Mouse (Mus musculus) midbrain, embryonic 16.5 days (tissue): ENCODE measurements at regions not wholly inside any gene's neighbourhood (a gene's known extent, or its start where the extent isn't known, plus 50 kb on each side); places are given as distances from the start of the nearest gene placed in this dataset.

Experiments
- ATAC-seq: fragments of 200-750 bp; cut with Nextera tagmentation; 2 replicates; pipeline ENCODE4 v1.8.0; 2017; ENCODE audit warnings: moderate TSS enrichment
- H3K27ac ChIP-seq: fragments of 300-500 bp; sonication (generic); 2 replicates; pipeline ENCODE4 v1.5.1; 2014; ENCODE audit warnings: mild to moderate bottlenecking, low read length, mixed read lengths
- H3K27me3 ChIP-seq: fragments of 300-500 bp; sonication (generic); 2 replicates; pipeline ENCODE4 v1.6.1; 2014; ENCODE audit warnings: low read depth, low read length, mixed read lengths; ENCODE audit not compliant: control insufficient read depth, insufficient read depth
- H3K36me3 ChIP-seq: fragments of 300-500 bp; sonication (generic); 2 replicates; pipeline ENCODE4 v1.6.1; 2014; ENCODE audit warnings: mild to moderate bottlenecking, low read length, moderate library complexity, mixed read lengths; ENCODE audit not compliant: control insufficient read depth, insufficient read depth
- H3K4me1 ChIP-seq: fragments of 300-500 bp; sonication (generic); 2 replicates; pipeline ENCODE4 v1.6.1; 2014; ENCODE audit warnings: mild to moderate bottlenecking, low read length, mixed read lengths; ENCODE audit not compliant: control insufficient read depth, insufficient read depth
- H3K4me2 ChIP-seq: fragments of 300-500 bp; sonication (generic); 2 replicates; pipeline ENCODE4 v1.6.1; 2014; ENCODE audit warnings: mild to moderate bottlenecking, low read length, mixed read lengths
- H3K4me3 ChIP-seq: fragments of 300-500 bp; sonication (generic); 2 replicates; pipeline ENCODE4 v1.5.1; 2014; ENCODE audit warnings: low read depth, mild to moderate bottlenecking, low read length, moderate library complexity, mixed read lengths
- H3K9ac ChIP-seq: fragments of 300-500 bp; sonication (generic); 2 replicates; pipeline ENCODE4 v1.6.1; 2014; ENCODE audit warnings: low read depth, low read length, mixed read lengths
- H3K9me3 ChIP-seq: fragments of 300-500 bp; sonication (generic); replicated peaks from 2 replicates; pipeline ENCODE4 v1.6.1; 2014; ENCODE audit warnings: mild to moderate bottlenecking, low read length, mixed read lengths; ENCODE audit not compliant: control insufficient read depth, poor library complexity, severe bottlenecking
- WGBS: fragments of 180-500 bp; shearing (Covaris S2); extraction: QIAGEN DNeasy Blood & Tissue Kit; methylation state at CpG from one replicate; pipeline ENCODE4 v1.1.7; 2014; 5-methylcytosine and 5-hydroxymethylcytosine counted together

DNA sequence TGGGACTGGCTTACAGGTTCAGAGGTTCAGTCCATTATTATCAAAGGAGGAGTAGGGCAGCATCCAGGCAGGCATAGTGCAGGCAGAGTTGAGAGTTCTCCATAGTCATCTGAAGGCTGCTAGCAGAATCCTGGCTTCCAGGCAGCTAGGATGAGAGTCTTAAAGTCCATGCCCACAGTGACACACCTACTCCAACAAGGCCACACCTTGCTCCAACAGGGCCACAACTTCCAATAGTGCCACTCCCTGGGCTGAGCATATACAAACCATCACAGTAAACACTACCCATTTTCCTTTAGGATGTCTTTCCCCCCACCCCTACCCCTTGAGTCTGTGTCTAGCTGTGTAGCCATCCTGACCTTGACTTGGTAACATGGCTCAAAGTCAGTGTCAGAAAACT lies 78.8 kb upstream of the Ppp1r12a start:
- ATAC-seq, result no peak

DNA sequence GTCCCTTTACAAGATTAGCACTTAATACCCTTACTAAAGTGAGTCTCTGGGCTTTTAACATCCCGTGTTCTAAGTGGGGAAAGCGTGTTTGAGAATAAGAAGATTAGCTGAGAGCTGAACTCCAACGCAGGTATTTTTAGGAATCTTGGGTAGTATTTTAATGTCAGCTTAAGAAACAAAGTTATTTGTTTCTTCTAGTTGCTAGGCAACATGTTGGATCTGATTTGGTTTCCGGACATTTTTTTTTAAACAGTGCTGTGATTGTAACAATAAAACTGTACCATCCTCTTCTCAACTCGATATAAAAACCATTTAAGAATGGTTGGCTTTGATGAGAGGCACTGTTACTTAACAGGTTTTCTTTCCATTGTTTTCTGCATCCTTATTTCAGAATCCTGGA lies 86.8 kb upstream of the Ppp1r12a start:
- Histone ChIP-seq H3K36me3 (no peaks in the 10 kb centered on the region), H3K4me2 (no peak overlapping the region), H3K4me1 (no peaks in the 10 kb centered on the region), H3K9me3 (no peaks in the 10 kb centered on the region), H3K27ac (no peak overlapping the region), H3K27me3 (no peaks in the 10 kb centered on the region), H3K4me3 (no peak overlapping the region), H3K9ac (no peak overlapping the region)
- 32% methylated on average over 5 of the region's 5 CpGs for WGBS
- no peak for ATAC-seq

More for the DNA sequence above, 78.8 kb upstream of the Ppp1r12a start:
- no peak overlapping the region for H3K4me3 ChIP-seq
- no peak overlapping the region for H3K9ac ChIP-seq
- H3K4me2 ChIP-seq, result no peak overlapping the region
- no peaks in the 10 kb centered on the region for H3K27me3 ChIP-seq
- no peaks in the 10 kb centered on the region for H3K9me3 ChIP-seq
- H3K27ac ChIP-seq, result no peak overlapping the region
- H3K36me3 ChIP-seq, result no peaks in the 10 kb centered on the region
- no peaks in the 10 kb centered on the region for H3K4me1 ChIP-seq

GRCm38 (mm10) chr10:108073828-108074227 lies 88.2 kb upstream of the Ppp1r12a start:
- no peak overlapping the region for H3K4me2 ChIP-seq
- no peaks in the 10 kb centered on the region for H3K27me3 ChIP-seq
- H3K27ac ChIP-seq, result no peak overlapping the region
- H3K4me3 ChIP-seq, result no peak overlapping the region
- no peaks in the 10 kb centered on the region for H3K36me3 ChIP-seq
- H3K9ac ChIP-seq, result no peak overlapping the region
- 86% methylated on average over 4 of the region's 4 CpGs for WGBS
- ATAC-seq, result no peak
- H3K4me1 ChIP-seq, result no peaks in the 10 kb centered on the region
- no peaks in the 10 kb centered on the region for H3K9me3 ChIP-seq

- Histone ChIP-seq H3K4me1 (no peaks in the 10 kb centered on the region), H3K4me2 (no peak overlapping the region), H3K27me3 (no peaks in the 10 kb centered on the region), H3K36me3 (no peaks in the 10 kb centered on the region), H3K9me3 (no peaks in the 10 kb centered on the region), H3K27ac (no peak overlapping the region), H3K9ac (no peak overlapping the region), H3K4me3 (no peak overlapping the region)
- ATAC-seq, result no peak
- 81% methylated on average over 1 of the region's 1 CpGs for WGBS
These were observed 89.8 kb upstream of the Ppp1r12a start for GRCm38 (mm10) chr10:108072211-108072610.

DNA sequence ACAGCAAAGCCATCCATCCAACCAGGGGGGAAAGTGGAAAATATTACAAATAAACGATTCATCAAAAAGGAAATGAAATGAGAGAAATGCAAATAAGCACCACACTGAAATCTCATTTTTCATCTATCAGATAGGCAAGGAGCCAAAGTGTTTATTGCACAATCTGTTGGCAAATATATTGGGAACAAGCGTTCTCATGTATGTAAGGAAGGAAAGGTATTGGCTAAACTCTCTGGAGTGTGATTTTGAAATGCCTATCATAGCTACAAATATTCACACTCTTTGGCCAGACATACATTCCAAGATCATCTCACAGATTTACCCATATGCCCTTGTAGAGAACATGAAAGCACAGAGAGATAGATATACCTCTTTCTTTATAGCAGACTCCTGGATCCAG lies 90.6 kb upstream of the Ppp1r12a start:
- Histone ChIP-seq H3K9ac (no peak overlapping the region), H3K4me3 (no peak overlapping the region), H3K4me2 (no peak overlapping the region), H3K27ac (no peak overlapping the region), H3K27me3 (no peaks in the 10 kb centered on the region), H3K9me3 (no peaks in the 10 kb centered on the region), H3K4me1 (no peaks in the 10 kb centered on the region), H3K36me3 (no peaks in the 10 kb centered on the region)
- 89% methylated on average over 2 of the region's 2 CpGs for WGBS
- no peak for ATAC-seq

GRCm38 (mm10) chr10:108067723-108068122 lies 94.3 kb upstream of the Ppp1r12a start:
- H3K4me3 ChIP-seq, result no peak overlapping the region
- H3K9ac ChIP-seq, result no peak overlapping the region
- ATAC-seq, result no peak
- H3K9me3 ChIP-seq, result no peaks in the 10 kb centered on the region
- no peaks in the 10 kb centered on the region for H3K27me3 ChIP-seq
- H3K4me2 ChIP-seq, result no peak overlapping the region
- WGBS, result 93% methylated on average over 10 of the region's 10 CpGs
- H3K4me1 ChIP-seq, result no peaks in the 10 kb centered on the region
- no peaks in the 10 kb centered on the region for H3K36me3 ChIP-seq
- H3K27ac ChIP-seq, result no peak overlapping the region

DNA sequence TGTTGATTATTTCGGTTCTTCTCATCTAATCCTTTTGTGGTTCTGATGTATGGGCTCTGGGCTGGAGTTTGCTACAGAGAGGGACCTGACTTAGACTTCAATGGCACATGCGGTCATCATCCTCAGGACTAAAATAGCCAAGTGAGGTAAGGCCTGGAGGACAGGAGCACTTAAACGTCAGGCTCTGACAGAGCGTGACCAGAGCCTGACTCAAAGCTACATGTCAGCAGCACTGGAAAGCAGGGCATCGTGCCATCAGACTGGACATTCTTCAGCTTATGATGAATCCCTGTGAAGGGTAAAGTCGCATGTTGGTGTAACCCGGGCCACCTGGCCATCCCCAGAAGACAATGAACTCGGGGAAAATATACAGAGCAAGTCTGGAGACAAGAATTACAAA lies 95.8 kb upstream of the Ppp1r12a start:
- ATAC-seq, result no peak
- 85% methylated on average over 8 of the region's 8 CpGs for WGBS
- H3K27ac ChIP-seq, result no peak overlapping the region
- no peak overlapping the region for H3K9ac ChIP-seq
- H3K4me1 ChIP-seq, result no peaks in the 10 kb centered on the region
- no peak overlapping the region for H3K4me2 ChIP-seq
- H3K9me3 ChIP-seq, result no peaks in the 10 kb centered on the region
- H3K27me3 ChIP-seq, result no peaks in the 10 kb centered on the region
- no peaks in the 10 kb centered on the region for H3K36me3 ChIP-seq
- no peak overlapping the region for H3K4me3 ChIP-seq

- WGBS, result 62% methylated on average over 7 of the region's 7 CpGs
- no peak overlapping the region for H3K9ac ChIP-seq
These were observed 100.1 kb upstream of the Ppp1r12a start for GRCm38 (mm10) chr10:108061813-108062435.

DNA sequence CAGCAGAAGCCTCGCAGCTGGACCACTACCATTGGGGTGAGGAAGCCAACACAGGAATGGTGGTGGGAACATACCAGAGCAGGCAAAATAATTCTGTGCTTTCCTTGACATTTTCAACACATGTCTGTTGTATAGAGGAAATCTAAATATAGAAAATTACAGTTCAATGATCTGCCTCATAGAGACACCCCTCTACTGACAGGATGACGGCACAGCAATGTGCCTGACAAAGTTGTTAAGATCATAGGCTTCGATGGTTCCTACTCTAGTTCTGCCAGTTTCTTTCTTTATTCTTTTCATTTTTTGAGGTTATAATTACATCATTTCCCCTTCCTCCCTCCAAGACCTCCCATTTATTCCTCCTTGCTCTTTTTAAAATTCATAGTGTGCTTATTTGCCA lies 101.4 kb upstream of the Ppp1r12a start:
- H3K9ac ChIP-seq, result no peak overlapping the region
- H3K9me3 ChIP-seq, result no peaks in the 10 kb centered on the region
- no peak overlapping the region for H3K27ac ChIP-seq
- H3K4me2 ChIP-seq, result no peak overlapping the region
- H3K27me3 ChIP-seq, result no peaks in the 10 kb centered on the region
- no peaks in the 10 kb centered on the region for H3K36me3 ChIP-seq
- no peak for ATAC-seq
- no peaks in the 10 kb centered on the region for H3K4me1 ChIP-seq
- 76% methylated on average over 3 of the region's 3 CpGs for WGBS
- H3K4me3 ChIP-seq, result no peak overlapping the region

More at GRCm38 (mm10) chr10:108061813-108062435, 100.1 kb upstream of the Ppp1r12a start:
- no peak; the same call in 1 of the 2 replicates for ATAC-seq
- no peak overlapping the region for H3K27ac ChIP-seq
- H3K36me3 ChIP-seq, result no peaks in the 10 kb centered on the region
- no peaks in the 10 kb centered on the region for H3K27me3 ChIP-seq
- H3K9me3 ChIP-seq, result no peaks in the 10 kb centered on the region
- no peak overlapping the region for H3K4me2 ChIP-seq
- H3K4me3 ChIP-seq, result no peak overlapping the region
- H3K4me1 ChIP-seq, result no peaks in the 10 kb centered on the region
